Mouse (Mus musculus): Measurements from ENCODE around the gene Miox.

The Miox gene

GRCm38 (mm10) chr15:89363051-89363450 is 28.9 kb downstream of the Miox start:
- no peak for DNase-seq (ENCODE audit: low spot score in 2 of 2)

DNA sequence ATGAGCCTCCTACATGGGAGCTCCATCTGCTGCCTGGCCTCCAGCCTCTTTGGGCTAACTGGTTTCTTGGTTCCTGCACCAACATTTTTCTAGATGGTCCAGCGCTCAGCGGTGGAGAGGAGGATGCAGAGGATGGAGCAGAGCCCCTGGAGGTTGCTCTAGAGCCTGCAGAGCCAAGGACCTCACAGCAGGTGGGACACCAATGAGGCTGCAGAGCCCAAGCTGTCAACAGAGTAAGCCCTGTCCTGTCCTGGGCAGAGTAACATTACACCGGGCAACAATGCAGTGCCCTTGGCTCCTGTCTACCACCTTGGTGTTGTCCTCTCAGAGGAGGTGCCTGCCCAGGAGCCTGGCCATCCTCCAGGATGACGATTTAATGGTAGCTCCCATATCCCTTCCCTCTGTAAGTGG is 30.9 kb downstream of the Miox start:
- no peak for DNase-seq (ENCODE audit: low spot score in 2 of 2)

- no peak for DNase-seq (ENCODE audit: low spot score in 2 of 2)
Observed at GRCm38 (mm10) chr15:89372068-89372467, 37.9 kb downstream of the Miox start.

DNA sequence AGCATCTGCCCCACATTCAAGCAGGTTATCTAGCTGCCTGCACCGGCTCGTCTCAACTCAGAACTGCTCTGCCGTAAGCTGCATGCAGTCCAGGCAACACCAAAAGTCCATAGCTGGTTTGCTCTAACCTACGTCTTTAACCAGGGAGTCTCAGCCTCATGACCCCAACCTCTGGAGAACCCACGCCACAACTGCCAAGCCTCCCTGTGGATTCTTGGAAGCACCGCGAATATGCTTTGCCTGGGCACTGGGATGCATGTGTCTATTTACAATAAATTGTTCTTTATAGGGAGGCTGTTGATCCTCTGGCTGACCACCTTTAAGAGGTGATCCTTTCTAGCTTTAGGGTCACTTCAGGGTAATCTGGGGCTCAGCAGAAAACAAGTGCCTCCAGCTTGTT is 38.3 kb downstream of the Miox start:
- no peak for DNase-seq (ENCODE audit: low spot score in 2 of 2)

GRCm38 (mm10) chr15:89373027-89373761 is 39.0 kb downstream of the Miox start:
- DNase-seq (ENCODE audit: low spot score in 2 of 2): peak; percentile 77 to 82

- DNase-seq (ENCODE audit: low spot score in 2 of 2): peak; percentile 91 to 92
Observed at GRCm38 (mm10) chr15:89373762-89374248, 39.6 kb downstream of the Miox start, which contains the start of gene Sco2. Gene Sco2 (minus strand): TSS chr15:89373846.

GRCm38 (mm10) chr15:89374340-89374739 is 40.1 kb downstream of the Miox start:
- DNase-seq (ENCODE audit: low spot score in 2 of 2): no peak

DNA sequence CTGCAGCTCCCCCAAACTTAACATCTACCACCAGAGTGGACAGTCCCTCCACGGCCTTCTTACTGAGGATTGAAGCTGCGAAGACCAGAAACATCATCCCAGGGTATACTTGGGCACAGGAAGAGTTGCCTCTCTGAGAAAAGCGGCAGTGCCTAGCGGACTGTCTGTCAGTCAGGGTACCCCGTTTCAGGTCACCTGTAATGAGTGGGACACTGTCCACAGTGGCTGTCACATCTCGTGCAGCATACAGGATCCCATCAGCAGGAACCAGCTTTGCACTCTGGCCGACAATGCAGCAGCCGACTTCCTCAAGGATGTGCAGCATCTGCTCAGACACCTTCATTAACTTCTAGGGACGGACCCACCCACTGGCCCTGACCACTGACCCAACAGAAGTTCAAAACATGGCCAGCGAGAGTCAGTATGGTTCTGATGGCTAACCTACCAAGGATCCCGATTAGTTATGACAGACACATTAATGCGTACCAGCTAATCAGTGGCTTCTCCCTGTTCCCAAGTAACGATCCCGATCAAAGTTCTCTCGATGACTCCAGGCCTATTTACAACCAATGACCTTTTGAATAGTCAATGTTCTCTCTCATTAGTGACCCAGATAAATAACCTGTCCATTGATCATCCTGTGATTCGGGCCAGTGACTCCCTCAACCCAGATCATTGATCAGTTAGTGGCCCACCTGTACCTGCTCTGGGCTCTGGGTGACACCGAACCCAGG is 40.8 kb downstream of the Miox start:
- DNase-seq (ENCODE audit: low spot score in 2 of 2): no peak

GRCm38 (mm10) chr15:89376040-89376439 is 41.8 kb downstream of the Miox start:
- no peak for DNase-seq (ENCODE audit: low spot score in 2 of 2)

DNA sequence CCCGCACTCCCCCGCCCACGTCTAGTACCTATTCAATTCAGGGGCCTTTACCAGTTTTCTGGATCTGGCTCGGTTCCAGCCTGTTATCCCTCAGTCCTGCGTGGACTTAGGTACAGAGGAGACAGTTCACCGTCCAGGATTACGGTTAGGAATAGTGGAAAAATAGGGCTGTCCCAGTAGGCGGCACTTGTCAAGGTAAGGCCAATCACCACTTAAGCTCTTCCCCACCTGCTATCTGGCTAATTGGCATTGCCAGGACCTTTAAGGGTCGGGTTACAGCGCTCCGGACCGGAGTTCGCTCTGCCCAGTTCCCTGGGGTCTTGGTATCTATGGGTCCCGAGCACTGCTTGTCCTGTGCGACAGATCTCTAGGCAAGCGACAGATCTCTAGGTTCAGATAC is 42.8 kb downstream of the Miox start, which contains the start of gene Tymp:
Gene Tymp, minus strand, starts transcription at position 83 of the 400 bp plus-strand sequence.
- DNase-seq (ENCODE audit: low spot score in 2 of 2): no peak

DNA sequence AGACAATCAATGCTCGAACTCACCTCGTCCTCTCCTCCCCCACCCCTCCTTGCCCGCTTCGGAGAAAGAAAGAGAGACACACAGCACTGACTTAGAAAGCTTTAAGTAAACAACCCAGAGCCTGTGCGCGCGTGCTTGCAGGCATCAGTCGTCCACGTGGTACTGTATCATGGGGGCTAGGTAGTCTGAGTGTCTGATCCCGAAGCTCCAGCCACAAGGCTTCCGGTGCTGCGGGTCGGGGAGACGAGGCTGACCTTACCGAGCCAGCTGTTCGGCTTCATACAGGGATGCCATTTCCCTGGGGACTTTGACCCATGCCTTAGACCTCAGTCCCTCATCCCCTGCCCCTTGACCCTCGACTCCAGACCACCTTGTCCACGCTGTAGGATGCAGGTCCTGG is 43.2 kb downstream of the Miox start:
- no peak for DNase-seq (ENCODE audit: low spot score in 2 of 2)

GRCm38 (mm10) chr15:89377938-89378828 is 44.0 kb downstream of the Miox start:
- no peak for DNase-seq (ENCODE audit: low spot score in 2 of 2)

- no peak for DNase-seq (ENCODE audit: low spot score in 2 of 2)
Observed at GRCm38 (mm10) chr15:89378831-89379401, 44.7 kb downstream of the Miox start, which contains the start of gene Odf3b. Gene Odf3b (minus strand): TSS chr15:89379282.

- DNase-seq (ENCODE audit: low spot score in 2 of 2): no peak
Observed at GRCm38 (mm10) chr15:89379429-89379828, 45.2 kb downstream of the Miox start.

GRCm38 (mm10) chr15:89384617-89385016 is 50.4 kb downstream of the Miox start, which contains the start of gene Klhdc7b:
Gene Klhdc7b (plus strand): TSS chr15:89384917.
- no peak for DNase-seq (ENCODE audit: low spot score in 2 of 2)
